Mouse (Mus musculus): ENCODE results near the gene C130073F10Rik.
"Not testable (repeated sequence)": the region's sequence is repeated elsewhere in the genome, so short reads cannot be mapped to it uniquely, and the experiment has no call there.

Gene C130073F10Rik

DNA sequence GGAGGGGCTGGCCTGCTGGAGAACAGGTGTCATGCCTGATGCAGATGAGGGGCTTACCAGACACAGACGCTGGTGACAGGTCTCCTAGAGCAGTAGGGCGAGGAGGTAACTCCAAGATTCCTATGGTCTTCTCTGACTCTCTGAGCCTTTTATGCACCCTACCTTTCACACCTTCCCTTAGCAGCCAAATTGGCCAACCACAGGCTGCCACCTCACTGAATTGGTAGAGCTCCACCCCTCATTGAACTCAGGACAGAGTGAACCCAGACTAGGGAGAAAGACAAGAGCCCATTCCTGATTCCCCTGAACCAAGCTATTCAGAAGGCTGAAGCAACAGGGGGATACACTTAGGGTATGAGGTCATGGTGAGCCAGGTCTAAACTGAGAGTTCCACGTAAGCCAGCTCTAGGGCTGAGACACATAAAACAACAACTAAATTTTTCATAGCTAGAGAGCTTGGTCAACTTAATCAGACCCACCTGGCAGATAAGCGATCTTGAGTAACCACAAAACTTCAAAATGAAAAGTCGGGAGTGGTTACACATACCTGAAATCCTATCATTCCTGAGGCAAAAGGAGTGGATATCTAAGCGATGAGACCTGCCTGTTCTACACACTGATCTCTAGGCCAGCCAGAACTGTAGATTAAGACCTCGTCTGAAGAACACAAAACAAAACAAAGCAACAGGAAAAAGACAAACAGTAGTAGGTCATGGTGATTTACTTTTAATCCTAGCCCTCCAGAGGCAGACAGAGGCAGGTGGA is at the start of gene C130073F10Rik:
Gene C130073F10Rik, minus strand, starts transcription at position 134 of the 765 bp plus-strand sequence.
- DNase-seq, result no peak

DNA sequence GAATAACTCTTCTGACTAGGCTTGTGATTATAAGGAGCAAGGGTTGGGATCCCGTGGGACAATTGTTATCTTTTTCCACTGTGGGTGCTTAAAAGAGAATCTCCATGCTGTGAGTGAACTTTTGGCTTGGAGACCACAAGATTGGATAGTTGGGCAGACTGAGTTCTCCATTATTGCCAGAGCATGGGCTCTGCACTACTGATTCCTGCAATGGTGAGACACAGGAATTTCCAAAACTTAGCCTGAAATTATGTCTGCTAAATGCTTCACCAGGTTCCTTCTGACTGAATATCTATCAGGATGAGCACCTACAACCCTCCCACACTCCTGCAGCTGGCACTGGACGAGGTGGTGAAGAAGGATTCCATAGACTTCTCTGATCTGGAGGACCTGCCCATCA is 46.5 kb upstream of the C130073F10Rik start, which contains the start of gene Gm12794:
Gene Gm12794, plus strand, starts transcription at position 301 of the 400 bp plus-strand sequence.
- DNase-seq, result not testable (repeated sequence)

- DNase-seq, result not testable (repeated sequence)
Observed at GRCm38 (mm10) chr4:101908821-101909220, 15.2 kb upstream of the C130073F10Rik start, which contains the start of gene Gm12800. TSS of gene Gm12800 (plus strand) at chr4:101909121.

DNA sequence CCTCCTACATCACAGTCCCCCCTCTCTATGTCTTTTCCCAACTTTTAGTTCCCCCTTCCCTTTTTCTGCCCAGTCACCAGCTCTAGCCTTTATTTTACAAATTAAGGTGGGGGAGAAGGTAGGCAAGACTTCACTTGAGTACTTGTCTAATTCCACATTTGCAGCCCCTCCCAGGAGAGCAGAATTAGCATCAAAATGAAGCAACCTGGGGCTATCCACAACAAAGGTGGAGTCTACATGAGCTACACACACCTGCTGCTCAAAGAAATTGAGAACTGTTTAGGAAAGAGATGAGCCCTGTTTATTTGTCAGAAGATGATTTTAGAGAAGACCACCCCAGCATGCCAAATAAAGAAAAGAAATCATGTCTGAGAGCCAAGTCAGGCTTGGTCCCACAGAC is 4.2 kb downstream of the C130073F10Rik start:
- DNase-seq, result no peak

DNA sequence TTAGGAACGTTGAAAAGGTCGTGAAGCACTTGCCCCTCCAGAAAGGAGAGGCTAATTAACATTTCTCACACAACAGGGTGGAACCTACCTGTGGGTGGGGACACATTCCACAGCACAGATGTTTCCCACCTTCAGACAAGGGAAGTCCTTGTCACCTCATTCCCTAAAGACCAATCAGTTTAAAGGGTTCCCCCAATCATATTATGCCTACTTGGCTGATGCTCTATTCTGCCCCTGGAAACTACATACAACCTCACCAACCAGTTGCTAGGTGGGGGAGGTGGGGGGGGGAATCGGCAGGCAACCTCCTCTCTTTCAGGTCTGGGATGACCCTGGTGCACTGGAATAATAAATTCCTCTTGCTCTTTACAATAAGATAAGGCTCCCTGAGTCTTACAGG is 9.9 kb downstream of the C130073F10Rik start:
- no peak for DNase-seq

GRCm38 (mm10) chr4:101875687-101876086 is 17.9 kb downstream of the C130073F10Rik start:
- DNase-seq, result not testable (repeated sequence)

GRCm38 (mm10) chr4:101872031-101872430 is 21.6 kb downstream of the C130073F10Rik start:
- DNase-seq, result not testable (repeated sequence)

- no peak for DNase-seq
Observed at GRCm38 (mm10) chr4:101862289-101862688, 31.3 kb downstream of the C130073F10Rik start.

- no peak for DNase-seq
Observed at GRCm38 (mm10) chr4:101860873-101861272, 32.7 kb downstream of the C130073F10Rik start.

DNA sequence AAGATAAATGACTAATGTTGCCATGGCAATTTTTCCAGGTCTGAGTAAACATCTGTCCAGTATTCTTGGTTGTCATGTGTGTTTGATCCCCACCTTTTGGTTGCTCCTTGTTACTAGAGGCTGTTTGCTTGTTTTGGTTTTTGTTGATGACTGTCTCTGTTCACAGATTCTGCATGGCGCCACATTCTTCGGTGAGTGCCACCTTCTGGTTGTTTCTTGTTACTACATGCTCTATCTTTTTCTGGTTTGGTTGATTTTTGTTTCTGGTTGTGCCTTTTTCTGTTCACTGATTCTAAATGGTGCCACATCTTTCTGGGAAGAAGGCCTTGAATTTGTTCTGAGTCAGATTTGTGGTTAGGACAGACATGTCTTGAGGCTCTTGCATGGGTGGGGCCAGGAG is 42.7 kb downstream of the C130073F10Rik start:
- DNase-seq, result no peak

DNA sequence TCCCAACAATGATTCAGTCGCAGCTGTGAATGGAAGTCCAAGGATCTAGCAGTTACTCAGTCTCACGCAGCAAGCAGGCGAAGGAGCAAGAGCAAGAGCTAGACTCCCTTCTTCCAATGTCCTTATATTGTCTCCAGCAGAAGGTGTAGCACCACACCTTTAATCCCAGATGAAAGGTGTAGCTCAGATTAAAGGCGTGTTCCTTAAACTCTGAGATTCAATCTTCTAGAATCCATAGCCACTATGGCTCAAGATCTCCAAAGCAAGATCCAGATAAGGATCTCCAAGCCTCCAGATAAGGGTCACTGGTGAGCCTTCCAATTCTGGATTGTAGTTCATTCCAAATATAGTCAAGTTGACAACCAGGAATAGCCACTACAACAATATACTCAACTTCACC is 49.7 kb downstream of the C130073F10Rik start, which contains the start of gene B020004J07Rik:
Gene B020004J07Rik, minus strand, starts transcription at position 101 of the 400 bp plus-strand sequence.
- not testable (repeated sequence) for DNase-seq
